Mouse (Mus musculus) bone marrow, adult 2 months (tissue): ENCODE measurements around the gene Cpt1a.

Source experiments
- CTCF ChIP-seq: fragments of 200-500 bp; IDR thresholded peaks from 2 replicates; pipeline ENCODE4 v1.5.1; 2011; ENCODE audit warnings: low read length, control low read depth; ENCODE audit not compliant: control insufficient read depth, insufficient read depth
- POLR2A ChIP-seq: fragments of 200-500 bp; IDR thresholded peaks from 2 replicates; pipeline ENCODE4 v1.6.1; 2011; ENCODE audit warnings: low read depth, mild to moderate bottlenecking, control low read depth, low read length, borderline replicate concordance; ENCODE audit not compliant: control insufficient read depth

GRCm38 (mm10) chr19:3334550-3334949 is 12.4 kb downstream of the Cpt1a start:
- no peak for TF ChIP-seq CTCF
- TF ChIP-seq POLR2A: no peak
